Mouse (Mus musculus): ENCODE data around the gene Plg.
A peak's percentile ranks its signal among the peaks of the same experiment; 100 is the strongest.

The Plg gene

GRCm38 (mm10) chr17:12385049-12385794, 6.8 kb downstream of the Plg start:
- DNase-seq (ENCODE audit: low read depth, low spot score) = no peak

- no peak for DNase-seq (ENCODE audit: low read depth, low spot score)
These were observed 9.4 kb downstream of the Plg start for GRCm38 (mm10) chr17:12387781-12388180.

GRCm38 (mm10) chr17:12388239-12388638, 9.8 kb downstream of the Plg start:
- DNase-seq (ENCODE audit: low read depth, low spot score) = no peak

GRCm38 (mm10) chr17:12396163-12396677, 17.8 kb downstream of the Plg start:
- DNase-seq (ENCODE audit: low read depth, low spot score) = no peak

GRCm38 (mm10) chr17:12403420-12403819, 25.0 kb downstream of the Plg start:
- DNase-seq (ENCODE audit: low read depth, low spot score) = no peak

GRCm38 (mm10) chr17:12409346-12409944, 31.0 kb downstream of the Plg start:
- no peak for DNase-seq (ENCODE audit: low read depth, low spot score)

- DNase-seq (ENCODE audit: low read depth, low spot score) = no peak
These were observed 33.9 kb downstream of the Plg start for GRCm38 (mm10) chr17:12412181-12412890.

- no peak for DNase-seq (ENCODE audit: low read depth, low spot score)
These were observed 34.5 kb downstream of the Plg start for GRCm38 (mm10) chr17:12412891-12413237.

- DNase-seq (ENCODE audit: low read depth, low spot score) = peak; percentile 3
These were observed 36.8 kb downstream of the Plg start for GRCm38 (mm10) chr17:12415031-12415735.

GRCm38 (mm10) chr17:12415741-12416140, 37.3 kb downstream of the Plg start:
- DNase-seq (ENCODE audit: low read depth, low spot score) = no peak

- DNase-seq (ENCODE audit: low read depth, low spot score) = peak; percentile 70
These were observed 38.0 kb downstream of the Plg start for GRCm38 (mm10) chr17:12416250-12416895.

GRCm38 (mm10) chr17:12419491-12420079, 41.2 kb downstream of the Plg start:
- no peak for DNase-seq (ENCODE audit: low read depth, low spot score)

GRCm38 (mm10) chr17:12420886-12421574, 42.6 kb downstream of the Plg start:
- peak; percentile 45 for DNase-seq (ENCODE audit: low read depth, low spot score)

GRCm38 (mm10) chr17:12422143-12422542, 43.7 kb downstream of the Plg start:
- DNase-seq (ENCODE audit: low read depth, low spot score) = no peak

GRCm38 (mm10) chr17:12427156-12427555, 48.7 kb downstream of the Plg start:
- no peak for DNase-seq (ENCODE audit: low read depth, low spot score)

GRCm38 (mm10) chr17:12428369-12428768, 50.0 kb downstream of the Plg start:
- DNase-seq (ENCODE audit: low read depth, low spot score) = no peak

GRCm38 (mm10) chr17:12431707-12432106, 53.3 kb downstream of the Plg start:
- no peak for DNase-seq (ENCODE audit: low read depth, low spot score)

- no peak for DNase-seq (ENCODE audit: low read depth, low spot score)
These were observed 59.4 kb downstream of the Plg start for GRCm38 (mm10) chr17:12437771-12438170.

- no peak for DNase-seq (ENCODE audit: low read depth, low spot score)
These were observed 66.2 kb downstream of the Plg start for GRCm38 (mm10) chr17:12444561-12444960.

- peak; percentile 40 for DNase-seq (ENCODE audit: low read depth, low spot score)
These were observed 72.8 kb downstream of the Plg start for GRCm38 (mm10) chr17:12451234-12451633.
